Comparison of ENCODE assay signal across 13 mouse cellular contexts in genomic region chr1:88605616-88606190, GRCm38 (mm10).
A peak's percentile ranks its signal among the peaks of the same experiment; 100 is the strongest.
DNase-seq lines count a peak whose midpoint lies in the region; ATAC-seq and TF ChIP-seq lines count a peak whose summit lies in the region.
"Had no signal": no experiment of that assay in that cellular context is flagged by ENCODE, and none has a peak within 500 bp of the region (broad histone marks: within the 10 kb centered on the region; RNA-seq: fewer than 3 reads in every experiment).

No protein-coding gene starts in this region.

- ATAC-seq in limb, embryonic 15.5 days (ENCODE audit: insufficient number of reproducible peaks, low FRiP score, low TSS enrichment, low read depth): no peak
- ATAC-seq: forebrain, embryonic 13.5 days; inflammation-experienced regulatory T-cells, adult 6 months had no signal

- H3K27ac ChIP-seq in kidney, adult 2 months (ENCODE audit: insufficient read depth, low read depth, low read length): no peak overlapping the region
- H3K27ac ChIP-seq in limb, embryonic 15.5 days: 0 out of 2 replicates have a peak overlapping the region, but pooled peaks have one; percentile 50
- H3K27ac ChIP-seq in heart, adult 2 months: no peak overlapping the region
- H3K27ac ChIP-seq: forebrain, embryonic 13.5 days; liver, embryonic 15.5 days had no signal

- no peak overlapping the region for H3K9ac ChIP-seq in limb, embryonic 15.5 days
- H3K9ac ChIP-seq in heart, adult 2 months (ENCODE audit: low read depth, low read length): no peak overlapping the region
- H3K9ac ChIP-seq: forebrain, embryonic 13.5 days; heart, embryonic 12.5 days; liver, embryonic 15.5 days had no signal

- no peak overlapping the region for H3K4me2 ChIP-seq in limb, embryonic 15.5 days
- H3K4me2 ChIP-seq: forebrain, embryonic 13.5 days; heart, embryonic 12.5 days; liver, embryonic 15.5 days had no signal

- TF ChIP-seq POLR2A in kidney, adult 2 months (IDR thresholded peaks at IDR 0.05; ENCODE audit: low read depth, low read length): no peak
- no peak for TF ChIP-seq POLR2A in heart, adult 2 months (IDR thresholded peaks at IDR 0.05; ENCODE audit: insufficient read depth, low read depth, low read length)

- no peaks in the 10 kb centered on the region for H3K4me1 ChIP-seq in kidney, adult 2 months (ENCODE audit: control insufficient read depth, insufficient read depth, low read length)
- peaks cover 4% of the 10 kb centered on the region; the same call in 1 of the 2 replicates for H3K4me1 ChIP-seq in limb, embryonic 15.5 days
- no peaks in the 10 kb centered on the region for H3K4me1 ChIP-seq in heart, adult 2 months (ENCODE audit: control insufficient read depth, insufficient read depth, low read length)
- H3K4me1 ChIP-seq: forebrain, embryonic 13.5 days; liver, embryonic 15.5 days had no signal

- H3K36me3 ChIP-seq in kidney, adult 2 months (ENCODE audit: control insufficient read depth, insufficient read depth, low read length): no peaks in the 10 kb centered on the region
- H3K36me3 ChIP-seq in limb, embryonic 15.5 days: no peaks in the 10 kb centered on the region
- no peaks in the 10 kb centered on the region for H3K36me3 ChIP-seq in heart, adult 2 months (ENCODE audit: control insufficient read depth, insufficient read depth, low read length)
- H3K36me3 ChIP-seq: heart, embryonic 12.5 days; liver, embryonic 15.5 days had no signal

- WGBS in kidney, adult 2 months: 41% methylated on average over 14 of the region's 14 CpGs
- 35% methylated on average over 14 of the region's 14 CpGs for WGBS in limb, embryonic 15.5 days
- 69% methylated on average over 14 of the region's 14 CpGs for WGBS in heart, adult 2 months

- no peak for TF ChIP-seq EP300 in heart, adult 2 months (IDR thresholded peaks at IDR 0.05; ENCODE audit: insufficient read depth, low read depth, low read length)

- no peaks in the 10 kb centered on the region for H3K9me3 ChIP-seq in limb, embryonic 15.5 days
- H3K9me3 ChIP-seq: forebrain, embryonic 13.5 days; heart, embryonic 12.5 days; liver, embryonic 15.5 days had no signal

- no peaks in the 10 kb centered on the region for H3K27me3 ChIP-seq in kidney, adult 2 months (replicated peaks; ENCODE audit: control insufficient read depth, insufficient read depth, low read length)
- no peaks in the 10 kb centered on the region for H3K27me3 ChIP-seq in limb, embryonic 15.5 days
- no peaks in the 10 kb centered on the region for H3K27me3 ChIP-seq in heart, adult 2 months (ENCODE audit: control insufficient read depth, insufficient read depth, low read length)
- H3K27me3 ChIP-seq: forebrain, embryonic 13.5 days; heart, embryonic 12.5 days; liver, embryonic 15.5 days had no signal

- H3K4me3 ChIP-seq in kidney, adult 2 months (ENCODE audit: insufficient read depth, low read depth, low read length): no peak overlapping the region
- no peak overlapping the region for H3K4me3 ChIP-seq in limb, embryonic 15.5 days
- H3K4me3 ChIP-seq in heart, adult 2 months: no peak overlapping the region
- H3K4me3 ChIP-seq: forebrain, embryonic 13.5 days; heart, embryonic 12.5 days; liver, embryonic 15.5 days; myocyte had no signal

- intact Hi-C loops in heart, adult 2 months (cut with DNase I): no loop called here

- TF ChIP-seq CTCF in kidney, adult 2 months (conservative IDR thresholded peaks at IDR 0.05; ENCODE audit: insufficient read depth, insufficient read length, low read depth, low read length): no peak
- no peak for TF ChIP-seq CTCF in heart, adult 2 months (IDR thresholded peaks at IDR 0.05)

- no peaks in the 10 kb centered on the region for H3K79me2 ChIP-seq in heart, adult 2 months (replicated peaks; ENCODE audit: control insufficient read depth, insufficient read depth, low read length)

- peak; percentile 15 to 28 for DNase-seq in urinary bladder, adult 18-20 months (ENCODE audit: low spot score in 2 of 2)
- DNase-seq in urinary bladder, adult 2 months (ENCODE audit: low spot score): no peak
- DNase-seq in kidney, adult 2 months: peak; percentile 56
- no peak for DNase-seq in spleen, postnatal 14 days (ENCODE audit: low spot score in 2 of 2)
- no peak for DNase-seq in heart, adult 2 months
- DNase-seq in adrenal gland, adult 8-10 months: no peak
- DNase-seq in thymus, postnatal 0 days (ENCODE audit: low spot score): no peak

Comparison
In these comparisons a context has a peak if more than half of its experiments do, and no peak if none do; other contexts are left out.
1. DNase-seq: peak in urinary bladder, adult 18-20 months (2 of 2) and kidney, adult 2 months (single experiment); none in urinary bladder, adult 2 months (single experiment), spleen, postnatal 14 days (0 of 2), heart, adult 2 months (0 of 2), adrenal gland, adult 8-10 months (single experiment) and thymus, postnatal 0 days (single experiment).